In the genomic region with DNA sequence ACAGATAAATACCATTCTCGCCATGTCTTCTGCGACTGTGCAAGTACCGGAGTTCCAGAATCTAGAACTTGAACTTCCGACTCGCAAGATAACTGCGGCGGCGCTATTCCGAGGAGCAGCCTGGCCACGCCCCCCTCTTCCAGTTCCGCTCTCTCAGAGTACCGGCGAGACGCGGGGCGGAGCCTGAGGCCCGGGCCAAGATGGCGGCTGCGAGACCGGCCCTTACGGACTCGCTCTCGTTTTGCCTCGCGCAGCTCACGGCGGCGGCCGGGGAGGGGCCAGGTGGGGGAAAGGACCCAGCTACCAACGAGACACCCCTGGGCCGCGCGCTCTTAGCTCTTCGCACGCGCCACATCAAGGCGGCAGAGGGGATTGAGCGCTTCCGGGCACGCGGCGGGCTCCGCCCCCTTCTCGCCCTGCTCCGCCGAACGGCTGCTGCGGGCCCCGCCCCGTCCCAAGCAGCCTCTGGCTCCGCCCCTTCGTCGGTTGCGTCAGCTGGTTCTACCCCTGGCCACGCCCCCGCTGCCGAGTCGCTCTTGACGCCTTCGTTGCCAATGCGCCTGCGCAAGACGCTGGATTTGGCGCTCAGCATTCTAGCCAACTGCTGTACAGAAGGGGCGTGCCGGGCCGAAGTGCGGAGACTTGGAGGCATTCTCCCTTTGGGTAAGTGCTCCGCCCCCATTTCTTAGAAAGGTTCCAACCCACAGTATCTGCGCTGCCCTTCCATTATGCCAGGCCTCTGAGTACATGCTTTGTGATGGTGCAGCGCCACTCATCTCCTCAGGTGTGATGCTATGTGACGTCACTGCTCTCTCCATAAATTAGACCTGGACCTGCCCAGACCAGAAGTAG, we compare ENCODE assay signal across 8 mouse cellular contexts. TPM values are rescaled to one million over a fixed set of nuclear protein-coding genes. Genes with fewer than 3 reads are reported as not detected.
DNase-seq lines count a peak whose midpoint lies in the region; ATAC-seq and TF ChIP-seq lines count a peak whose summit lies in the region.

A gene (minus strand): TSS at position 105 of the 852 bp plus-strand sequence.

- H3K4me2 ChIP-seq in embryonic facial prominence, embryonic 14.5 days (ENCODE audit: low read depth, low read length): peak within 1 kb of the TSS; percentile 73
- peak within 1 kb of the TSS; percentile 78 for H3K4me2 ChIP-seq in limb, embryonic 13.5 days (replicated peaks)
- H3K4me2 ChIP-seq in midbrain, embryonic 16.5 days (ENCODE audit: low read length): peak within 1 kb of the TSS; percentile 72

- peak; percentile 99 for DNase-seq in 3T3-L1 (ENCODE audit: low read depth, low spot score)
- peak; percentile 99 to 100 for DNase-seq in adrenal gland, postnatal 4 days (ENCODE audit: low spot score in 2 of 2)
- DNase-seq in embryonic facial prominence, embryonic 14.5 days (ENCODE audit: low spot score): peak; percentile 100
- peak; percentile 100 for DNase-seq in heart, adult 2 months
- DNase-seq in kidney, adult 8-10 months: peak; percentile 99
- peak; percentile 100 for DNase-seq in spleen, postnatal 10 days (ENCODE audit: low spot score in 2 of 2)

- H3K4me3 ChIP-seq in embryonic facial prominence, embryonic 14.5 days (ENCODE audit: low read depth, low read length): peak within 1 kb of the TSS; percentile 65
- peak within 1 kb of the TSS; percentile 99 for H3K4me3 ChIP-seq in heart, adult 2 months
- H3K4me3 ChIP-seq in limb, embryonic 13.5 days: peak within 1 kb of the TSS; percentile 75
- H3K4me3 ChIP-seq in midbrain, embryonic 16.5 days (ENCODE audit: low read depth, low read length): peak within 1 kb of the TSS; percentile 48

- peak within 1 kb of the TSS; percentile 85 for H3K9ac ChIP-seq in embryonic facial prominence, embryonic 14.5 days (ENCODE audit: low read depth, low read length)
- H3K9ac ChIP-seq in heart, adult 2 months (ENCODE audit: low read depth, low read length): peak within 1 kb of the TSS; percentile 91
- peak within 1 kb of the TSS; percentile 82 for H3K9ac ChIP-seq in limb, embryonic 13.5 days
- peak within 1 kb of the TSS; percentile 86 for H3K9ac ChIP-seq in midbrain, embryonic 16.5 days (ENCODE audit: low read depth, low read length)

- H3K79me2 ChIP-seq in heart, adult 2 months (replicated peaks; ENCODE audit: control insufficient read depth, insufficient read depth, low read length): no peaks in the 10 kb centered on the region

- under 1% methylated on average over 43 of the region's 72 CpGs for WGBS in embryonic facial prominence, embryonic 14.5 days
- under 1% methylated on average over 72 of the region's 72 CpGs for WGBS in heart, adult 2 months
- WGBS in limb, embryonic 13.5 days: under 1% methylated on average over 71 of the region's 72 CpGs
- under 1% methylated on average over 62 of the region's 72 CpGs for WGBS in midbrain, embryonic 16.5 days

- TF ChIP-seq POLR2A in heart, adult 2 months (IDR thresholded peaks at IDR 0.05; ENCODE audit: insufficient read depth, low read depth, low read length): peak; percentile 72

- no peaks in the 10 kb centered on the region for H3K27me3 ChIP-seq in embryonic facial prominence, embryonic 14.5 days (replicated peaks; ENCODE audit: control insufficient read depth, insufficient read depth, low read length)
- no peaks in the 10 kb centered on the region for H3K27me3 ChIP-seq in heart, adult 2 months (ENCODE audit: control insufficient read depth, insufficient read depth, low read length)
- H3K27me3 ChIP-seq in limb, embryonic 13.5 days: no peaks in the 10 kb centered on the region
- H3K27me3 ChIP-seq in midbrain, embryonic 16.5 days (ENCODE audit: control insufficient read depth, insufficient read depth, low read depth, low read length): no peaks in the 10 kb centered on the region

- H3K27ac ChIP-seq in embryonic facial prominence, embryonic 14.5 days (replicated peaks; ENCODE audit: low read depth, low read length): peak within 1 kb of the TSS; percentile 98
- peak within 1 kb of the TSS; percentile 100 for H3K27ac ChIP-seq in heart, adult 2 months
- peak within 1 kb of the TSS; percentile 95 for H3K27ac ChIP-seq in limb, embryonic 13.5 days
- peak within 1 kb of the TSS; percentile 99 for H3K27ac ChIP-seq in midbrain, embryonic 16.5 days (ENCODE audit: low read length)

- peaks cover 37% of the 10 kb centered on the region for H3K36me3 ChIP-seq in embryonic facial prominence, embryonic 14.5 days (ENCODE audit: control insufficient read depth, insufficient read depth, low read length)
- H3K36me3 ChIP-seq in heart, adult 2 months (ENCODE audit: control insufficient read depth, insufficient read depth, low read length): no peaks in the 10 kb centered on the region
- H3K36me3 ChIP-seq in limb, embryonic 13.5 days: peaks cover 38% of the 10 kb centered on the region
- peaks cover 10% of the 10 kb centered on the region; the same call in 1 of the 2 replicates for H3K36me3 ChIP-seq in midbrain, embryonic 16.5 days (ENCODE audit: control insufficient read depth, insufficient read depth, low read length)

- peak; percentile 66; the same call in 1 of the 2 replicates for TF ChIP-seq EP300 in heart, adult 2 months (IDR thresholded peaks at IDR 0.05; ENCODE audit: insufficient read depth, low read depth, low read length)

- ATAC-seq in embryonic facial prominence, embryonic 14.5 days (ENCODE audit: low read depth): peak; percentile 91
- ATAC-seq in limb, embryonic 13.5 days (ENCODE audit: low FRiP score, low read depth): peak; percentile 93
- ATAC-seq in midbrain, embryonic 16.5 days: peak; percentile 94

- H3K4me1 ChIP-seq in embryonic facial prominence, embryonic 14.5 days (ENCODE audit: control insufficient read depth, insufficient read depth, low read length): peaks cover 3% of the 10 kb centered on the region; the same call in 1 of the 2 replicates
- H3K4me1 ChIP-seq in heart, adult 2 months (ENCODE audit: control insufficient read depth, insufficient read depth, low read length): peaks cover 4% of the 10 kb centered on the region
- peaks cover 21% of the 10 kb centered on the region for H3K4me1 ChIP-seq in limb, embryonic 13.5 days
- H3K4me1 ChIP-seq in midbrain, embryonic 16.5 days (ENCODE audit: control insufficient read depth, insufficient read depth, low read length): peaks cover 13% of the 10 kb centered on the region

- peak; percentile 38 for TF ChIP-seq CTCF in heart, adult 2 months (IDR thresholded peaks at IDR 0.05)

- no peaks in the 10 kb centered on the region for H3K9me3 ChIP-seq in embryonic facial prominence, embryonic 14.5 days (ENCODE audit: control insufficient read depth, low read length)
- no peaks in the 10 kb centered on the region for H3K9me3 ChIP-seq in limb, embryonic 13.5 days
- no peaks in the 10 kb centered on the region for H3K9me3 ChIP-seq in midbrain, embryonic 16.5 days (replicated peaks; ENCODE audit: control insufficient read depth, low read length, poor library complexity, severe bottlenecking)

- intact Hi-C loops in heart, adult 2 months (cut with DNase I): loop anchor here (1.0 to 5.0 kb wide), 3 partner anchors 61 to 224 kb away; a partner anchor contains a TSS

RNA-seq across cellular contexts. Expression of the gene that starts here (rescaled TPM):
- 1 to 10 TPM; 8.4 TPM for total RNA-seq in adrenal gland, postnatal 4 days (2021)
- polyA plus RNA-seq in embryonic facial prominence, embryonic 14.5 days (2014; fragmentation: Nextera tagmentation; extraction: Ambion mirVana): 8.4 and 8.9 TPM in 2 replicates
- total RNA-seq in heart, adult 2 months (2021): 1 to 10 TPM; 3.2 to 3.6 TPM
- polyA plus RNA-seq in heart, adult 2 months (2012; rRNA removed): 1.7 and 2.2 TPM in 2 replicates
- polyA plus RNA-seq in limb, embryonic 13.5 days (2015; fragmentation: Nextera tagmentation; extraction: Ambion mirVana): 9.2 and 9.6 TPM in 2 replicates
- polyA plus RNA-seq in midbrain, embryonic 16.5 days (2015; fragmentation: Nextera tagmentation; extraction: Ambion mirVana): 6.8 and 7.7 TPM in 2 replicates

Comparison
In these comparisons a context has a peak if more than half of its experiments do, and no peak if none do; other contexts are left out.
1. Peak in every context shown above with its lines: DNase-seq, ATAC-seq, H3K4me3 ChIP-seq and H3K27ac ChIP-seq.
2. H3K4me3 ChIP-seq: peak in every context shown above with its lines; median percentile 99 in heart, adult 2 months; 75 in limb, embryonic 13.5 days; 65 in embryonic facial prominence, embryonic 14.5 days; 48 in midbrain, embryonic 16.5 days.